Mouse (Mus musculus) neural tube, embryonic 12.5 days (tissue): ENCODE data around the gene Mgll. TPM values are rescaled to one million over a fixed set of nuclear protein-coding genes. Genes with fewer than 3 reads are reported as not detected.

Source experiments
- ATAC-seq: fragments of 200-750 bp; cut with Nextera tagmentation; 2 replicates; pipeline ENCODE4 v1.8.0; 2017; ENCODE audit warnings: low read depth, mild to moderate bottlenecking, moderate TSS enrichment, moderate library complexity; ENCODE audit not compliant: low FRiP score
- H3K27ac ChIP-seq: fragments of 300-500 bp; sonication (generic); 2 replicates; pipeline ENCODE4 v1.5.1; 2016
- H3K27me3 ChIP-seq: fragments of 300-500 bp; sonication (generic); replicated peaks from 2 replicates; pipeline ENCODE4 v1.6.1; 2016; ENCODE audit warnings: mild to moderate bottlenecking
- H3K36me3 ChIP-seq: fragments of 300-500 bp; sonication (generic); 2 replicates; pipeline ENCODE4 v1.6.1; 2016; ENCODE audit warnings: mild to moderate bottlenecking
- H3K4me1 ChIP-seq: fragments of 300-500 bp; sonication (generic); 2 replicates; pipeline ENCODE4 v1.6.1; 2016
- H3K4me2 ChIP-seq: fragments of 300-500 bp; sonication (generic); replicated peaks from 2 replicates; pipeline ENCODE4 v1.6.1; 2016; ENCODE audit warnings: mild to moderate bottlenecking
- H3K4me3 ChIP-seq: fragments of 300-500 bp; sonication (generic); 2 replicates; pipeline ENCODE4 v1.5.1; 2016
- H3K9ac ChIP-seq: fragments of 300-500 bp; sonication (generic); 2 replicates; pipeline ENCODE4 v1.6.1; 2016; ENCODE audit warnings: mild to moderate bottlenecking
- H3K9me3 ChIP-seq: fragments of 300-500 bp; sonication (generic); 2 replicates; pipeline ENCODE4 v1.6.1; 2016; ENCODE audit warnings: mild to moderate bottlenecking
- WGBS: fragments of 180-500 bp; shearing (Covaris S2); methylation state at CpG from one replicate; pipeline ENCODE4 v1.1.7; 2016; 5-methylcytosine and 5-hydroxymethylcytosine counted together
- polyA plus RNA-seq: library from polyadenylated mRNA; unstranded; fragments of >200 nt; fragmentation: Nextera tagmentation; extraction: Ambion mirVana; gene quantifications from 2 replicates; pipeline ENCODE4 v1.2.1, GENCODE M21; 2016

The Mgll gene
- polyA plus RNA-seq, 1 experiment from 2014 or later: 9.3 TPM

GRCm38 (mm10) chr6:88820853-88821252 lies 96.6 kb downstream of the Mgll start:
- Histone ChIP-seq H3K27me3 (0 out of 2 replicates have a peak, but pooled peaks cover 3% of the 10 kb centered on the region), H3K27ac (no peak overlapping the region), H3K36me3 (no peaks in the 10 kb centered on the region), H3K4me1 (no peaks in the 10 kb centered on the region), H3K4me2 (no peak overlapping the region), H3K9me3 (no peaks in the 10 kb centered on the region), H3K4me3 (no peak overlapping the region), H3K9ac (no peak overlapping the region)
- WGBS: 51% methylated on average over 3 of the region's 3 CpGs
- ATAC-seq: no peak

GRCm38 (mm10) chr6:88821294-88821693 lies 97.1 kb downstream of the Mgll start:
- Histone ChIP-seq H3K9me3 (no peaks in the 10 kb centered on the region), H3K27me3 (0 out of 2 replicates have a peak, but pooled peaks cover 3% of the 10 kb centered on the region), H3K27ac (no peak overlapping the region), H3K4me2 (no peak overlapping the region), H3K4me3 (no peak overlapping the region), H3K4me1 (peaks cover 3% of the 10 kb centered on the region; the same call in 1 of the 2 replicates), H3K9ac (no peak overlapping the region), H3K36me3 (no peaks in the 10 kb centered on the region)
- ATAC-seq: no peak
- 93% methylated on average over 6 of the region's 6 CpGs for WGBS

GRCm38 (mm10) chr6:88821901-88822300 lies 97.7 kb downstream of the Mgll start:
- no peak for ATAC-seq
- peaks cover 9% of the 10 kb centered on the region for H3K4me1 ChIP-seq
- no peak overlapping the region for H3K4me3 ChIP-seq
- no peaks in the 10 kb centered on the region for H3K9me3 ChIP-seq
- 77% methylated on average over 11 of the region's 11 CpGs for WGBS
- 0 out of 2 replicates have a peak, but pooled peaks cover 3% of the 10 kb centered on the region for H3K27me3 ChIP-seq
- no peak overlapping the region for H3K9ac ChIP-seq
- no peak overlapping the region for H3K27ac ChIP-seq
- no peaks in the 10 kb centered on the region for H3K36me3 ChIP-seq
- H3K4me2 ChIP-seq: no peak overlapping the region

- no peaks in the 10 kb centered on the region for H3K36me3 ChIP-seq
- H3K9me3 ChIP-seq: no peaks in the 10 kb centered on the region
- 69% methylated on average over 7 of the region's 7 CpGs for WGBS
- ATAC-seq: no peak
- H3K9ac ChIP-seq: no peak overlapping the region
- H3K27me3 ChIP-seq: 0 out of 2 replicates have a peak, but pooled peaks cover 3% of the 10 kb centered on the region
- H3K27ac ChIP-seq: no peak overlapping the region
- H3K4me2 ChIP-seq: no peak overlapping the region
- H3K4me1 ChIP-seq: peaks cover 11% of the 10 kb centered on the region
- H3K4me3 ChIP-seq: no peak overlapping the region
Observed at GRCm38 (mm10) chr6:88824183-88824582, 100.0 kb downstream of the Mgll start.

GRCm38 (mm10) chr6:88826088-88826487 lies 101.9 kb downstream of the Mgll start:
- H3K4me2 ChIP-seq: no peak overlapping the region

GRCm38 (mm10) chr6:88826545-88826944 lies 102.3 kb downstream of the Mgll start:
- Histone ChIP-seq H3K9ac (no peak overlapping the region), H3K4me2 (no peak overlapping the region), H3K4me1 (peaks cover 15% of the 10 kb centered on the region), H3K9me3 (no peaks in the 10 kb centered on the region), H3K36me3 (no peaks in the 10 kb centered on the region), H3K4me3 (no peak overlapping the region), H3K27ac (no peak overlapping the region), H3K27me3 (0 out of 2 replicates have a peak, but pooled peaks cover 3% of the 10 kb centered on the region)
- ATAC-seq: peak; percentile 49; the same call in 1 of the 2 replicates
- WGBS: 24% methylated on average over 6 of the region's 6 CpGs

More at GRCm38 (mm10) chr6:88826088-88826487, 101.9 kb downstream of the Mgll start:
- ATAC-seq: no peak
- no peak overlapping the region for H3K27ac ChIP-seq
- H3K9ac ChIP-seq: no peak overlapping the region
- H3K36me3 ChIP-seq: no peaks in the 10 kb centered on the region
- 61% methylated on average over 3 of the region's 3 CpGs for WGBS
- H3K9me3 ChIP-seq: no peaks in the 10 kb centered on the region
- H3K27me3 ChIP-seq: 0 out of 2 replicates have a peak, but pooled peaks cover 3% of the 10 kb centered on the region
- no peak overlapping the region for H3K4me3 ChIP-seq
- peaks cover 11% of the 10 kb centered on the region for H3K4me1 ChIP-seq

GRCm38 (mm10) chr6:88826965-88827364 lies 102.8 kb downstream of the Mgll start:
- H3K4me3 ChIP-seq: no peak overlapping the region
- H3K9me3 ChIP-seq: no peaks in the 10 kb centered on the region
- ATAC-seq: no peak
- 0 out of 2 replicates have a peak, but pooled peaks cover under 1% of the 10 kb centered on the region for H3K27me3 ChIP-seq
- peaks cover 15% of the 10 kb centered on the region for H3K4me1 ChIP-seq
- 82% methylated on average over 3 of the region's 3 CpGs for WGBS
- no peak overlapping the region for H3K27ac ChIP-seq
- no peaks in the 10 kb centered on the region for H3K36me3 ChIP-seq
- H3K4me2 ChIP-seq: no peak overlapping the region
- no peak overlapping the region for H3K9ac ChIP-seq

GRCm38 (mm10) chr6:88827395-88828205 lies 103.4 kb downstream of the Mgll start:
- no peak overlapping the region for H3K27ac ChIP-seq
- H3K27me3 ChIP-seq: no peaks in the 10 kb centered on the region
- ATAC-seq: no peak
- WGBS: 69% methylated on average over 13 of the region's 13 CpGs
- peaks cover 15% of the 10 kb centered on the region for H3K4me1 ChIP-seq
- H3K9ac ChIP-seq: no peak overlapping the region
- no peaks in the 10 kb centered on the region for H3K9me3 ChIP-seq
- no peak overlapping the region for H3K4me3 ChIP-seq
- no peaks in the 10 kb centered on the region for H3K36me3 ChIP-seq
- no peak overlapping the region for H3K4me2 ChIP-seq

- no peaks in the 10 kb centered on the region for H3K27me3 ChIP-seq
- WGBS: 75% methylated on average over 15 of the region's 15 CpGs
- no peak for ATAC-seq
- no peak overlapping the region for H3K9ac ChIP-seq
- no peaks in the 10 kb centered on the region for H3K9me3 ChIP-seq
- H3K4me1 ChIP-seq: peaks cover 15% of the 10 kb centered on the region
- no peak overlapping the region for H3K4me2 ChIP-seq
- H3K36me3 ChIP-seq: no peaks in the 10 kb centered on the region
- no peak overlapping the region for H3K27ac ChIP-seq
- no peak overlapping the region for H3K4me3 ChIP-seq
Observed at GRCm38 (mm10) chr6:88828206-88829009, 104.2 kb downstream of the Mgll start.

GRCm38 (mm10) chr6:88829579-88829978 lies 105.4 kb downstream of the Mgll start:
- Histone ChIP-seq H3K4me3 (no peak overlapping the region), H3K4me2 (no peak overlapping the region), H3K9ac (no peak overlapping the region), H3K27ac (no peak overlapping the region), H3K4me1 (peaks cover 15% of the 10 kb centered on the region), H3K27me3 (no peaks in the 10 kb centered on the region), H3K36me3 (no peaks in the 10 kb centered on the region), H3K9me3 (no peaks in the 10 kb centered on the region)
- ATAC-seq: no peak
- WGBS: 91% methylated on average over 4 of the region's 4 CpGs

GRCm38 (mm10) chr6:88830112-88830702 lies 106.0 kb downstream of the Mgll start:
- 86% methylated on average over 6 of the region's 6 CpGs for WGBS

GRCm38 (mm10) chr6:88831456-88831855 lies 107.2 kb downstream of the Mgll start:
- ATAC-seq: peak; percentile 29; the same call in 1 of the 2 replicates
- WGBS: 27% methylated on average over 8 of the region's 8 CpGs
- no peaks in the 10 kb centered on the region for H3K9me3 ChIP-seq
- H3K4me3 ChIP-seq: no peak overlapping the region
- no peak overlapping the region for H3K9ac ChIP-seq
- no peak overlapping the region for H3K27ac ChIP-seq
- H3K27me3 ChIP-seq: no peaks in the 10 kb centered on the region
- peaks cover 16% of the 10 kb centered on the region for H3K36me3 ChIP-seq
- no peak overlapping the region for H3K4me2 ChIP-seq
- H3K4me1 ChIP-seq: peaks cover 10% of the 10 kb centered on the region

More at GRCm38 (mm10) chr6:88830112-88830702, 106.0 kb downstream of the Mgll start:
- no peak overlapping the region for H3K4me2 ChIP-seq
- no peak for ATAC-seq
- H3K27me3 ChIP-seq: no peaks in the 10 kb centered on the region
- no peak overlapping the region for H3K9ac ChIP-seq
- peaks cover 3% of the 10 kb centered on the region; the same call in 1 of the 2 replicates for H3K36me3 ChIP-seq
- peaks cover 15% of the 10 kb centered on the region for H3K4me1 ChIP-seq
- H3K27ac ChIP-seq: no peak overlapping the region
- no peak overlapping the region for H3K4me3 ChIP-seq
- H3K9me3 ChIP-seq: no peaks in the 10 kb centered on the region
